Mouse (Mus musculus) liver, embryonic 15.5 days (tissue): ENCODE data around the gene Hspa2. TPM values are rescaled to one million over a fixed set of nuclear protein-coding genes. Genes with fewer than 3 reads are reported as not detected.
A peak's percentile ranks its signal among the peaks of the same experiment; 100 is the strongest.

Experiments used
- ATAC-seq: fragments of 200-750 bp; cut with Nextera tagmentation; 2 replicates; pipeline ENCODE4 v1.8.0; 2017; ENCODE audit warnings: moderate number of reproducible peaks, mild to moderate bottlenecking, moderate library complexity; ENCODE audit not compliant: insufficient read depth
- H3K27ac ChIP-seq: fragments of 300-500 bp; sonication (generic); replicated peaks from 2 replicates; pipeline ENCODE4 v1.5.1; 2015; ENCODE audit warnings: mild to moderate bottlenecking, inconsistent platforms
- H3K27me3 ChIP-seq: fragments of 300-500 bp; sonication (generic); 2 replicates; pipeline ENCODE4 v1.6.1; 2015; ENCODE audit warnings: mild to moderate bottlenecking, inconsistent platforms
- H3K36me3 ChIP-seq: fragments of 300-500 bp; sonication (generic); replicated peaks from 2 replicates; pipeline ENCODE4 v1.6.1; 2015; ENCODE audit warnings: moderate library complexity, mild to moderate bottlenecking, inconsistent platforms
- H3K4me1 ChIP-seq: fragments of 300-500 bp; sonication (generic); replicated peaks from 2 replicates; pipeline ENCODE4 v1.6.1; 2015; ENCODE audit warnings: inconsistent platforms
- H3K4me2 ChIP-seq: fragments of 300-500 bp; sonication (generic); 2 replicates; pipeline ENCODE4 v1.6.1; 2015; ENCODE audit warnings: moderate library complexity, mild to moderate bottlenecking, inconsistent platforms
- H3K4me3 ChIP-seq: fragments of 300-500 bp; sonication (generic); replicated peaks from 2 replicates; pipeline ENCODE4 v1.5.1; 2015; ENCODE audit warnings: mild to moderate bottlenecking, inconsistent platforms
- H3K9ac ChIP-seq: fragments of 300-500 bp; sonication (generic); 2 replicates; pipeline ENCODE4 v1.6.1; 2015; ENCODE audit warnings: moderate library complexity, mild to moderate bottlenecking, inconsistent platforms
- H3K9me3 ChIP-seq: fragments of 300-500 bp; sonication (generic); replicated peaks from 2 replicates; pipeline ENCODE4 v1.6.1; 2016; ENCODE audit warnings: inconsistent platforms
- WGBS: fragments of 180-500 bp; shearing (Covaris S2); methylation state at CpG from one replicate; pipeline ENCODE4 v1.1.7; 2015; ENCODE audit warnings: mixed read lengths; ENCODE audit not compliant: insufficient replicate concordance; 5-methylcytosine and 5-hydroxymethylcytosine counted together
- polyA plus RNA-seq: library from polyadenylated mRNA; unstranded; fragments of >200 nt; fragmentation: Nextera tagmentation; extraction: Ambion mirVana; gene quantifications from 2 replicates; pipeline ENCODE4 v1.2.1, GENCODE M21; 2015

The Hspa2 gene
- 1.4 and 1.6 TPM in 2 replicates for polyA plus RNA-seq

DNA sequence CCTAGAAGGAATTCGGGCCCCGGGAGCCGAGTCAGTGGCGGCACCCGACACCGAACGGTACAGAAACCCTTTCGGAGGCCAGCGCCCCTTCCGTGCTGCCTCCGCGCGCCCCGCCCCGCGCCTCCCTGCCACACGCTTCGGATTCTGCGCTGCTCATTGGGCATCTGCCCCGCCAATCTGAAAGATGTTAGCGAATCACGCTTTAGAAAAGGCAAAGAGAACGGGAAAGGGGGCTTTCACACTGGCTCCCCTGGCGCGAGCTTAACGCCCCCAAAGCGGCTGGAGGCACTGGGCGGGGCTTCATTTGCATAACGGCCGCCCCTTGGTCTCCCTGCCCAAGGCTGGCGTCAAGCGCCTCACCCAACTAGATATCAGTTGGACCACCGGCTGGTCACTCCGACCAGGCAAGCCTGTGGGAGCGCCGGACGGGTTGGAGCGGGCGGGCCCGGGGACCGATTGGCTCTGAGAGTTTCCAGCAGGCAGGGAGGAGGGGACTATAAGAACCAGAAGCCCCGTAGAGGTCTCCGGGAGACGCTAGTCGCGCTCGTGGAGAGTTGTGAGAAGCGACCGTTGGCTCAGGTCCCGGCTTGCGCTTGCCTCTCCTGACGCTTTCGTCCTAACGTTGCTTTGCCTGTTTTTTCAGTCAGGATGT, at the start of gene Hspa2:
TSS of gene Hspa2 (plus strand) at position 291 of the 652 bp plus-strand sequence.
- Histone ChIP-seq H3K4me3 (peak within 1 kb of the TSS; percentile 77), H3K9ac (peak within 1 kb of the TSS; percentile 72), H3K36me3 (no peaks in the 10 kb centered on the region), H3K4me1 (peaks cover 32% of the 10 kb centered on the region), H3K4me2 (peak within 1 kb of the TSS; percentile 96), H3K27ac (peak within 1 kb of the TSS; percentile 82), H3K9me3 (no peaks in the 10 kb centered on the region), H3K27me3 (peaks cover 58% of the 10 kb centered on the region)
- ATAC-seq = peak; percentile 91
- under 1% methylated on average over 54 of the region's 54 CpGs for WGBS

DNA sequence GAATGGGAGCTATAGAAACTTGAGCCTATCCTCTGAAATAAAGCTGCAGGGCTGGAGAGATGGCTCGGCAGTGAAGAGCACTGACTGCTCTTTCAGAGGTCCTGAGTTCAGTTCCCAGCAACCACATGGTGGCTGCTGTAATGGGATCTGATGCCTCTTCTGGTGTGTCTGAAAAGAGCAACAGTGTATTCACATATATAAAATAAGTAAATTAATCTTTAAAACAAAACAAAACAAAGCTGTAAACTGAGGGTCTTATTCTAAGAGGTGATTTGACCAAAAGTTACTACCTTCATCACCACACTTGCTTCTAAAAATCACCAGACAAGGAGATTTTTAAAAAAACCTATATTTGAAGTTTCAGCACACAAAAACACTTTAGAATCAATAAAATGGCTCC, 43.1 kb upstream of the Hspa2 start:
- H3K4me3 ChIP-seq = no peak overlapping the region
- ATAC-seq = no peak
- H3K9ac ChIP-seq = no peak overlapping the region
- H3K4me2 ChIP-seq = no peak overlapping the region
- H3K4me1 ChIP-seq = peaks cover 49% of the 10 kb centered on the region
- WGBS = 61% methylated on average over 1 of the region's 1 CpGs
- H3K9me3 ChIP-seq = no peaks in the 10 kb centered on the region
- peaks cover 4% of the 10 kb centered on the region; the same call in 1 of the 2 replicates for H3K36me3 ChIP-seq
- peak overlapping the region; percentile 24; the same call in 1 of the 2 replicates for H3K27ac ChIP-seq
- H3K27me3 ChIP-seq = no peaks in the 10 kb centered on the region

- H3K4me1 ChIP-seq = peaks cover 56% of the 10 kb centered on the region
- WGBS = 19% methylated on average over 9 of the region's 9 CpGs
- H3K4me2 ChIP-seq = peak overlapping the region; percentile 59
- peak; percentile 69 for ATAC-seq
- H3K36me3 ChIP-seq = peaks cover 4% of the 10 kb centered on the region; the same call in 1 of the 2 replicates
- H3K9ac ChIP-seq = peak overlapping the region; percentile 28; the same call in 1 of the 2 replicates
- H3K4me3 ChIP-seq = peak overlapping the region; percentile 15
- H3K27ac ChIP-seq = peak overlapping the region; percentile 88
- H3K27me3 ChIP-seq = no peaks in the 10 kb centered on the region
- H3K9me3 ChIP-seq = no peaks in the 10 kb centered on the region
Measured at GRCm38 (mm10) chr12:76361405-76362302, 42.3 kb upstream of the Hspa2 start.

DNA sequence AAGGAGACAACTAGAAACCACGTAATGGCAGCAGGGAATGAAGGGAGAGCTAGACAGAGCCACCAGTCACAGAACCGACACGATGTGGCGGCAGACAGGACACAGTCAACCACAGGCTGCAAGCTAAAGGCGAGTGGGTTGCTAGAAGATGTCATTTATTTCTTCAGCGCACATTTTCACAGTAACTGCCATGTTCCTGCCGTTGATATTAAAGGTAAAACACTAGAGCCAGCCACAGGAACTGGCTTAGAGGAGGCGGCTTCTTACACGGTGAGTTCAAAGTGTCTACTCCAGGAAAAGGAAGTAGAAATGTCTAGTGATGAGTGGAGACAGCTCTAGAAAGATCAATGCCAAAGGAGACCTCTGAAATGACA, 41.7 kb upstream of the Hspa2 start:
- Histone ChIP-seq H3K4me2 (peak overlapping the region; percentile 59), H3K4me3 (0 out of 2 replicates have a peak overlapping the region, but pooled peaks have one; percentile 15), H3K27ac (peak overlapping the region; percentile 88), H3K9ac (peak overlapping the region; percentile 28; the same call in 1 of the 2 replicates), H3K36me3 (peaks cover 4% of the 10 kb centered on the region; the same call in 1 of the 2 replicates), H3K9me3 (no peaks in the 10 kb centered on the region), H3K27me3 (no peaks in the 10 kb centered on the region), H3K4me1 (peaks cover 63% of the 10 kb centered on the region)
- ATAC-seq = peak; percentile 25; the same call in 1 of the 2 replicates
- WGBS = 18% methylated on average over 9 of the region's 9 CpGs

DNA sequence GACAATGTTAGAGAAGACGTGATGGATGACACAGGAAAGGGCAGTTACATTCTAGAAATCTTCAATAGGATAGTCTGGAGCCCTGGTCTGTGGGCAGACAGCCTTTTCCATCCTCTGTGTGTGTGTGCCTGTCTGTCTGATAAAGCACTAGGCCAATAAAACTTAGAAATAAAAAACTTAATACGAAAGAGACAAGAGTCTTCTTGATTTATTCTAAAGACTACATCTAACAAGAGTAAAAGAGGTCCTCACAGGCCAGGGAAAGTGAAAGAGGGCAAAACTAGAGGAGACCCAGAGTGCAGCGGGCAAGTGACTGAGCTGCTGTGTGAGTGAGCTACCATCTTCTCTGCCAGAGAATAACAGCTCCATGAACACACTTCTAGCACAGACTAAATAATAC, 37.7 kb upstream of the Hspa2 start:
- H3K9ac ChIP-seq = no peak overlapping the region
- no peak overlapping the region for H3K4me3 ChIP-seq
- peak overlapping the region; percentile 45; the same call in 1 of the 2 replicates for H3K27ac ChIP-seq
- H3K27me3 ChIP-seq = no peaks in the 10 kb centered on the region
- H3K4me1 ChIP-seq = peaks cover 73% of the 10 kb centered on the region
- 59% methylated on average over 3 of the region's 3 CpGs for WGBS
- H3K4me2 ChIP-seq = no peak overlapping the region
- ATAC-seq = no peak
- H3K9me3 ChIP-seq = no peaks in the 10 kb centered on the region
- no peaks in the 10 kb centered on the region for H3K36me3 ChIP-seq

DNA sequence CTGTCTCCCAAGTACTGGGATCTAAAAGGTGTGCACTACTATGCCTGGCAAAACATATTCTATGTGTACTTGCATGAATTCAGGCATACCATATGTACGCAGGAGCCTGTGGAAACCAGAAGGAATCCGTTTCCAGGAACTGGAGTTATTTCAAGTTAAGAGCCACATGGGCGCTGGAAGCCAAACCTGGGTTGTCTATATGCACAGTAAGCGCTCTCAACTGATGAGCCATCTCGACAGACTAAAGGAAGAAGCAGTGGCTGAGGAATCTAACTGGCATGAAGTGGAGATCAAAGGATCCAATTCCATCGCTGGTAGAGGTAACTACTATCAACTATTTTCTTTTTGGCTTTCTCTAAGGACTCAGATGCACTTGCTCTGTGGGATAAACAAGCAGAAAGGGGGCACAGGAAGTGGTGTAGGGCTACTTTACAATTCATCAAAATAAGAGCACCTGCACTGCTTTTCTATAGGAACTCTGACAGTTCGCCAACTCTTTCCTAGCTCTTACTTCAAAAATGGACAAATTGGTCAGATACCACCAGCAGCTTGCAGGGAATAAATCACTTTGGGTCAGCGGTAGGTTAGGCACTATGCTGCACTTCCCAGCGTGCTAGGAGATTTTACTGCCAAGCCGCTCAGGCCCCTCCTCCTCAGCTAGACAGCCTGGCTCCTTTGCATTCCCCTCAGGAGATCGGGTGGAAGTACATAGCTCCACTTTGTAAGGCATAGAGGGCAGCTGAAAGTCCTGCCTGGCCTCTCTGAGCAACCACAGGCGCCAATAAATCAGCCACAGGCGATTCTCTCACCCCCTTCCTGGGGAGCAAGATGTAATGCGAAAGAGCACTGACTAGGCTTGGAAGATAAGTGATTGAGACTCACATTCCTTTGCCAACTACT, 36.6 kb upstream of the Hspa2 start:
- ATAC-seq = no peak
- 17% methylated on average over 14 of the region's 14 CpGs for WGBS
- no peaks in the 10 kb centered on the region for H3K36me3 ChIP-seq
- no peaks in the 10 kb centered on the region for H3K27me3 ChIP-seq
- peak overlapping the region; percentile 97 for H3K4me3 ChIP-seq
- peak overlapping the region; percentile 95 for H3K27ac ChIP-seq
- peaks cover 73% of the 10 kb centered on the region for H3K4me1 ChIP-seq
- peak overlapping the region; percentile 98 for H3K9ac ChIP-seq
- H3K4me2 ChIP-seq = peak overlapping the region; percentile 96
- H3K9me3 ChIP-seq = no peaks in the 10 kb centered on the region

DNA sequence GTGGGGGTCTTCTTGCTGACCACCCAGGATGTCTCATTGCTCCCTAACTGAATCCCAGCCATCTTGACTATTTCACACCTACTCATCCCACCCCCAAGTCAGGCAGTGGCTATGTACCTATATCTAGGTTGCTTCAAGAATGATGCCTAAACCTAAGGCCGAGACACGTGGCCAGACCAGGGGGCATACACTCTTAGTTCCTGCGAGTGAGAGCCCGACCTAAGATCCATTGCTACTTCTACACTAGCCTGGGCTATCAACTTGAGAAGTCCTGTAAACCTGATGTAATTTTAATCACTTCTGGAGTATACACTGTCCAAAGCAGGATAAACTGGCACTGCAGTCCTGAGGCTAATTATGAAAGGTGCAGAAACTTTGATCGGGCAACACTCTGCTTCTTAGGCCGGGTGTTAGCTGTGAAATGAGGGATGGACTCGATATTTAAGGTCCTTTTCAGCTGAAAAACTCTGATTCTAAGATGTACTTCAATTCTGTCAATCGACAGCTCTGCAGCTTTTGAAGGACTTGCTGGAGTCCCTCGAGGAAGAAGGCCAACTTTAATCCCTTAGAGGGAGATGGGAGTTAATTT, 35.7 kb upstream of the Hspa2 start:
- H3K9ac ChIP-seq = peak overlapping the region; percentile 98
- H3K9me3 ChIP-seq = no peaks in the 10 kb centered on the region

GRCm38 (mm10) chr12:76368790-76369205, 35.2 kb upstream of the Hspa2 start:
- Histone ChIP-seq H3K4me3 (peak overlapping the region; percentile 97), H3K27ac (peak overlapping the region; percentile 95), H3K27me3 (no peaks in the 10 kb centered on the region), H3K9me3 (no peaks in the 10 kb centered on the region), H3K4me1 (peaks cover 70% of the 10 kb centered on the region), H3K36me3 (no peaks in the 10 kb centered on the region), H3K4me2 (peak overlapping the region; percentile 96), H3K9ac (peak overlapping the region; percentile 98)
- peak; percentile 35 for ATAC-seq
- under 1% methylated on average over 26 of the region's 26 CpGs for WGBS

More for the DNA sequence above, 35.7 kb upstream of the Hspa2 start:
- Histone ChIP-seq H3K36me3 (no peaks in the 10 kb centered on the region), H3K27ac (peak overlapping the region; percentile 95), H3K4me2 (peak overlapping the region; percentile 96), H3K27me3 (no peaks in the 10 kb centered on the region), H3K4me3 (peak overlapping the region; percentile 97), H3K4me1 (peaks cover 72% of the 10 kb centered on the region)
- no peak for ATAC-seq
- 4% methylated on average over 9 of the region's 9 CpGs for WGBS

DNA sequence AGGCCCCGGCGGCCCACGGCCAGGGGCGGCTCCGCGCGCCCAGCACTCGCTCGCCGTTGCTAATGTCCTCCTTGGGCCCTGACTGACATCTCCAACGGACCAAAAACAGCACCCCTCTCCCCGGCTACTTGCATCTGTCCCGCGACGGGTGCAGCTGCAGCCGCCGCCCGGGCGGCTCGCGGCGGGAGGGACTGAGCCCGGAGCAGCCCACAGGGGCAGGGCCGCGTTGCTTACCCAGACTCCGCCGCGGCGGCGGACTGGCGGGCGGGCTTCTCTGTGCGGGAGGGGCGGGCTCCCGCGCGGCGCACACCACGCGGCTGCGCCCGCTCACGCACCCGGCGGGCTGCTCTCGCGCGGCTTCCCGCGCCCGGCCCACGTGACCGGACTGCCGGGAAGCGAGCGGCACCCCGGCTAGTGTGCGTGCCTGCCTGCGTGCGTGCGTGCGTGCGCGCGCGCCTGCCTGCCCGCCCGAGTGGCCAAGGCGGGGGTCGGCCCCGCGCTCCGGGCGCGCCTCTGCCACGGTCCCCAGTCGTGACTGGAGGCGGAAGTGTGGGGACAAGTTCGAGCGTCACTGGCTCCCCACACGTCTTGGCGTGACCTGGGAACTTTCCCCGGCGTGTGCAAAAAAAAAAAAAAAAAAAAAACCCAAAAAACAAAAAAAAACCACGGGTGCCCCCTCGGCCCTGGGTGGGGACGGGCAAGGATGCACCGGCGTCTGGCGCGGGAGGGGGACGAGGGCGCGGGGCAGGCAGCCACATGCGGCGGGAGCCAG, 34.6 kb upstream of the Hspa2 start, which contains the start of gene Zbtb25:
TSS of gene Zbtb25 (minus strand) at position 397 of the 772 bp plus-strand sequence.
- H3K4me1 ChIP-seq = peaks cover 72% of the 10 kb centered on the region

More for the DNA sequence above, 34.6 kb upstream of the Hspa2 start, which contains the start of gene Zbtb25:
- WGBS = under 1% methylated on average over 96 of the region's 96 CpGs
- no peaks in the 10 kb centered on the region for H3K27me3 ChIP-seq
- H3K4me3 ChIP-seq = peak within 1 kb of the TSS; percentile 97
- ATAC-seq = peak; percentile 75
- H3K36me3 ChIP-seq = no peaks in the 10 kb centered on the region
- peak within 1 kb of the TSS; percentile 95 for H3K27ac ChIP-seq
- H3K9me3 ChIP-seq = no peaks in the 10 kb centered on the region
- peak within 1 kb of the TSS; percentile 98 for H3K9ac ChIP-seq
- peak within 1 kb of the TSS; percentile 96 for H3K4me2 ChIP-seq
